22 mouse cellular contexts compared by ENCODE assay signal in the genomic region with DNA sequence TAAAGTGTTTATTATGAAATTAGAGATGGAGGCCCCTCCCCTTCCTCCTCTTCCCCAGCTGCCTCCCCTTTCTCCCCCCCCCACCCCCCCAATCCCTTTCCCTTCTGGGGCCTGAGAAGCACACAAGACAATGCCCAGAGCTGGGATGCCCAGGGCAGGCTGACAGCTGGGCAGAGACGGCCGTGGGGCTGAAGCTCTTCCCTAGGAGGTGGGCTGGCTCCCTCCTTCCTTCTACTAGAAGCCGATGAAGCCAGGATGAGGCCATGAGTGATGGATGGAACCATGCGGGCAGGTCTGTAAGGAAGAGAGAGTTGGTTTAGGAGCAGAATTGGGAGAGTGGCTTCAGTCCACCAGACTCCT. TPM values are rescaled to one million over a fixed set of nuclear protein-coding genes. Genes with fewer than 3 reads are reported as not detected.
A peak's percentile ranks its signal among the peaks of the same experiment; 100 is the strongest.
DNase-seq lines count a peak whose midpoint lies in the region; ATAC-seq lines count a peak whose summit lies in the region.
"Had no signal": no experiment of that assay in that cellular context is flagged by ENCODE, and none has a peak within 500 bp of the region (broad histone marks: within the 10 kb centered on the region; RNA-seq: fewer than 3 reads in every experiment).

No protein-coding gene starts in this region.

- H3K4me1 ChIP-seq in embryonic facial prominence, embryonic 12.5 days: no peaks in the 10 kb centered on the region
- no peaks in the 10 kb centered on the region for H3K4me1 ChIP-seq in embryonic facial prominence, embryonic 10.5 days
- no peaks in the 10 kb centered on the region for H3K4me1 ChIP-seq in lung, embryonic 15.5 days
- 0 out of 2 replicates have a peak, but pooled peaks cover 4% of the 10 kb centered on the region for H3K4me1 ChIP-seq in embryonic facial prominence, embryonic 13.5 days
- no peaks in the 10 kb centered on the region for H3K4me1 ChIP-seq in midbrain, embryonic 16.5 days (ENCODE audit: control insufficient read depth, insufficient read depth, low read length)

- no peaks in the 10 kb centered on the region for H3K9me3 ChIP-seq in embryonic facial prominence, embryonic 12.5 days
- H3K9me3 ChIP-seq in embryonic facial prominence, embryonic 10.5 days: no peaks in the 10 kb centered on the region
- no peaks in the 10 kb centered on the region for H3K9me3 ChIP-seq in lung, embryonic 15.5 days
- H3K9me3 ChIP-seq in embryonic facial prominence, embryonic 13.5 days: no peaks in the 10 kb centered on the region
- no peaks in the 10 kb centered on the region for H3K9me3 ChIP-seq in midbrain, embryonic 16.5 days (replicated peaks; ENCODE audit: control insufficient read depth, low read length, poor library complexity, severe bottlenecking)

- H3K9ac ChIP-seq in embryonic facial prominence, embryonic 12.5 days: no peak overlapping the region
- H3K9ac ChIP-seq in lung, embryonic 15.5 days: no peak overlapping the region
- no peak overlapping the region for H3K9ac ChIP-seq in embryonic facial prominence, embryonic 13.5 days
- peak overlapping the region; percentile 30; the same call in 1 of the 2 replicates for H3K9ac ChIP-seq in midbrain, embryonic 16.5 days (ENCODE audit: low read depth, low read length)
- H3K9ac ChIP-seq: lung, embryonic 14.5 days had no signal

- 0 out of 2 replicates have a peak overlapping the region, but pooled peaks have one; percentile 4 for H3K27ac ChIP-seq in embryonic facial prominence, embryonic 12.5 days
- no peak overlapping the region for H3K27ac ChIP-seq in embryonic facial prominence, embryonic 10.5 days (replicated peaks)
- no peak overlapping the region for H3K27ac ChIP-seq in lung, embryonic 15.5 days
- H3K27ac ChIP-seq in embryonic facial prominence, embryonic 13.5 days: peak overlapping the region; percentile 48; the same call in 1 of the 2 replicates
- peak overlapping the region; percentile 22; the same call in 1 of the 2 replicates for H3K27ac ChIP-seq in midbrain, embryonic 16.5 days (ENCODE audit: low read length)
- H3K27ac ChIP-seq: gastrocnemius, adult 2 months; kidney, postnatal 0 days had no signal

- no peak for DNase-seq in embryonic facial prominence, embryonic 10.5 days (ENCODE audit: low spot score)
- no peak for DNase-seq in lung, postnatal 4 days
- no peak for DNase-seq in cerebellum, postnatal 25 days
- DNase-seq in thymus, postnatal 14 days: no peak
- DNase-seq: adrenal gland, postnatal 25 days; cerebellum, adult 9-10 months; embryo, embryonic 11 days; gastrocnemius, adult 2 months; heart, adult 18-20 months; heart, postnatal 10 days; layer of hippocampus, adult 9-11 months; lung, embryonic 14.5 days; thymus, postnatal 4 days had no signal

- no peak for ATAC-seq in embryonic facial prominence, embryonic 12.5 days (ENCODE audit: insufficient number of reproducible peaks, insufficient read depth, low FRiP score, low TSS enrichment)
- 0 out of 2 replicates have a peak, but pooled peaks have one; percentile 37 for ATAC-seq in lung, embryonic 15.5 days (ENCODE audit: borderline replicate concordance, extremely low read depth, low FRiP score, low TSS enrichment)
- no peak for ATAC-seq in embryonic facial prominence, embryonic 13.5 days (ENCODE audit: insufficient number of reproducible peaks, insufficient read depth, low FRiP score, low TSS enrichment, low read depth)
- no peak for ATAC-seq in midbrain, embryonic 16.5 days
- ATAC-seq: activated CD4-positive, CD25-positive, alpha-beta regulatory T cell, adult 4 months; intestine, embryonic 16.5 days had no signal

- H3K4me2 ChIP-seq in embryonic facial prominence, embryonic 12.5 days (replicated peaks): no peak overlapping the region
- no peak overlapping the region for H3K4me2 ChIP-seq in lung, embryonic 15.5 days
- no peak overlapping the region for H3K4me2 ChIP-seq in embryonic facial prominence, embryonic 13.5 days
- no peak overlapping the region for H3K4me2 ChIP-seq in midbrain, embryonic 16.5 days (ENCODE audit: low read length)
- H3K4me2 ChIP-seq: lung, embryonic 14.5 days had no signal

- H3K27me3 ChIP-seq in embryonic facial prominence, embryonic 12.5 days: no peaks in the 10 kb centered on the region
- no peaks in the 10 kb centered on the region for H3K27me3 ChIP-seq in embryonic facial prominence, embryonic 10.5 days (replicated peaks; ENCODE audit: low read depth, poor library complexity, severe bottlenecking)
- H3K27me3 ChIP-seq in lung, embryonic 15.5 days: no peaks in the 10 kb centered on the region
- H3K27me3 ChIP-seq in embryonic facial prominence, embryonic 13.5 days: no peaks in the 10 kb centered on the region
- no peaks in the 10 kb centered on the region for H3K27me3 ChIP-seq in midbrain, embryonic 16.5 days (ENCODE audit: control insufficient read depth, insufficient read depth, low read depth, low read length)

- H3K4me3 ChIP-seq in embryonic facial prominence, embryonic 12.5 days: no peak overlapping the region
- no peak overlapping the region for H3K4me3 ChIP-seq in embryonic facial prominence, embryonic 10.5 days
- H3K4me3 ChIP-seq in lung, embryonic 15.5 days: no peak overlapping the region
- no peak overlapping the region for H3K4me3 ChIP-seq in embryonic facial prominence, embryonic 13.5 days
- no peak overlapping the region for H3K4me3 ChIP-seq in midbrain, embryonic 16.5 days (ENCODE audit: low read depth, low read length)
- H3K4me3 ChIP-seq: gastrocnemius, adult 2 months; myocyte had no signal

- WGBS in embryonic facial prominence, embryonic 12.5 days: 63% methylated on average over 4 of the region's 4 CpGs
- 70% methylated on average over 4 of the region's 4 CpGs for WGBS in embryonic facial prominence, embryonic 10.5 days
- WGBS in lung, embryonic 15.5 days: 59% methylated on average over 4 of the region's 4 CpGs
- 65% methylated on average over 4 of the region's 4 CpGs for WGBS in embryonic facial prominence, embryonic 13.5 days
- WGBS in midbrain, embryonic 16.5 days: 55% methylated on average over 4 of the region's 4 CpGs

- H3K36me3 ChIP-seq in embryonic facial prominence, embryonic 12.5 days: peaks cover 51% of the 10 kb centered on the region
- H3K36me3 ChIP-seq in embryonic facial prominence, embryonic 10.5 days (replicated peaks): peaks cover 68% of the 10 kb centered on the region
- peaks cover 37% of the 10 kb centered on the region for H3K36me3 ChIP-seq in lung, embryonic 15.5 days
- H3K36me3 ChIP-seq in embryonic facial prominence, embryonic 13.5 days: peaks cover 54% of the 10 kb centered on the region
- peaks cover 38% of the 10 kb centered on the region for H3K36me3 ChIP-seq in midbrain, embryonic 16.5 days (ENCODE audit: control insufficient read depth, insufficient read depth, low read length)

RNA-seq across cellular contexts. Expression of gene Gm17606, which starts 9.5 kb away (rescaled TPM):
- polyA plus RNA-seq in embryonic facial prominence, embryonic 12.5 days (2016; fragmentation: Nextera tagmentation; extraction: Ambion mirVana): 1.1 TPM in 1 of 2 replicates, not detected in the other
- not detected in 2 replicates for polyA plus RNA-seq in embryonic facial prominence, embryonic 10.5 days (2016; fragmentation: Nextera tagmentation; extraction: Ambion mirVana)
- polyA plus RNA-seq in lung, embryonic 15.5 days (2015; fragmentation: Nextera tagmentation; extraction: Ambion mirVana): not detected in 2 replicates
- polyA plus RNA-seq in embryonic facial prominence, embryonic 13.5 days (2015; fragmentation: Nextera tagmentation; extraction: Ambion mirVana): not detected in 2 replicates
- polyA plus RNA-seq in midbrain, embryonic 16.5 days (2015; fragmentation: Nextera tagmentation; extraction: Ambion mirVana): not detected in 2 replicates
- polyA plus RNA-seq: activated CD4-positive, CD25-positive, alpha-beta regulatory T cell, adult 4 months; intestine, embryonic 16.5 days; kidney, postnatal 0 days; liver, adult 2 months; lung, embryonic 14.5 days; myocyte had no signal

RNA-seq across cellular contexts. Expression of gene Cdh24, which starts 9.9 kb away (rescaled TPM):
- 10.8 and 11.9 TPM in 2 replicates for polyA plus RNA-seq in embryonic facial prominence, embryonic 12.5 days (2016; fragmentation: Nextera tagmentation; extraction: Ambion mirVana)
- polyA plus RNA-seq in embryonic facial prominence, embryonic 10.5 days (2016; fragmentation: Nextera tagmentation; extraction: Ambion mirVana): 5.3 and 6.0 TPM in 2 replicates
- 4.0 and 4.2 TPM in 2 replicates for polyA plus RNA-seq in lung, embryonic 15.5 days (2015; fragmentation: Nextera tagmentation; extraction: Ambion mirVana)
- 6.8 and 7.9 TPM in 2 replicates for polyA plus RNA-seq in embryonic facial prominence, embryonic 13.5 days (2015; fragmentation: Nextera tagmentation; extraction: Ambion mirVana)
- polyA plus RNA-seq in midbrain, embryonic 16.5 days (2015; fragmentation: Nextera tagmentation; extraction: Ambion mirVana): 9.6 and 11.2 TPM in 2 replicates

RNA-seq across cellular contexts. Expression of gene Psmb11, which starts 10.0 kb away (rescaled TPM):
- polyA plus RNA-seq in embryonic facial prominence, embryonic 12.5 days (2016; fragmentation: Nextera tagmentation; extraction: Ambion mirVana): 0.05 and 0.10 TPM in 2 replicates
- 0.04 and 0.12 TPM in 2 replicates for polyA plus RNA-seq in embryonic facial prominence, embryonic 10.5 days (2016; fragmentation: Nextera tagmentation; extraction: Ambion mirVana)
- polyA plus RNA-seq in lung, embryonic 15.5 days (2015; fragmentation: Nextera tagmentation; extraction: Ambion mirVana): 0.94 and 4.7 TPM in 2 replicates
- polyA plus RNA-seq in embryonic facial prominence, embryonic 13.5 days (2015; fragmentation: Nextera tagmentation; extraction: Ambion mirVana): 0.06 TPM in 1 of 2 replicates, not detected in the other
- 0.06 TPM in 1 of 2 replicates, not detected in the other for polyA plus RNA-seq in midbrain, embryonic 16.5 days (2015; fragmentation: Nextera tagmentation; extraction: Ambion mirVana)
- polyA plus RNA-seq: activated CD4-positive, CD25-positive, alpha-beta regulatory T cell, adult 4 months; intestine, embryonic 16.5 days; kidney, postnatal 0 days; liver, adult 2 months; lung, embryonic 14.5 days; myocyte had no signal

RNA-seq across cellular contexts. Expression of gene Psmb5, which starts 13.4 kb away (rescaled TPM):
- polyA plus RNA-seq in embryonic facial prominence, embryonic 12.5 days (2016; fragmentation: Nextera tagmentation; extraction: Ambion mirVana): 381 and 403 TPM in 2 replicates
- 486 and 490 TPM in 2 replicates for polyA plus RNA-seq in embryonic facial prominence, embryonic 10.5 days (2016; fragmentation: Nextera tagmentation; extraction: Ambion mirVana)
- polyA plus RNA-seq in lung, embryonic 15.5 days (2015; fragmentation: Nextera tagmentation; extraction: Ambion mirVana): 378 and 407 TPM in 2 replicates
- polyA plus RNA-seq in embryonic facial prominence, embryonic 13.5 days (2015; fragmentation: Nextera tagmentation; extraction: Ambion mirVana): 390 and 393 TPM in 2 replicates
- 412 and 432 TPM in 2 replicates for polyA plus RNA-seq in midbrain, embryonic 16.5 days (2015; fragmentation: Nextera tagmentation; extraction: Ambion mirVana)

RNA-seq across cellular contexts. Expression of gene 4931414P19Rik, which starts 25.4 kb away (rescaled TPM):
- 9.0 and 10.1 TPM in 2 replicates for polyA plus RNA-seq in embryonic facial prominence, embryonic 12.5 days (2016; fragmentation: Nextera tagmentation; extraction: Ambion mirVana)
- polyA plus RNA-seq in embryonic facial prominence, embryonic 10.5 days (2016; fragmentation: Nextera tagmentation; extraction: Ambion mirVana): 9.3 and 12.4 TPM in 2 replicates
- 8.6 and 8.8 TPM in 2 replicates for polyA plus RNA-seq in lung, embryonic 15.5 days (2015; fragmentation: Nextera tagmentation; extraction: Ambion mirVana)
- 8.9 and 9.1 TPM in 2 replicates for polyA plus RNA-seq in embryonic facial prominence, embryonic 13.5 days (2015; fragmentation: Nextera tagmentation; extraction: Ambion mirVana)
- 5.2 and 5.6 TPM in 2 replicates for polyA plus RNA-seq in midbrain, embryonic 16.5 days (2015; fragmentation: Nextera tagmentation; extraction: Ambion mirVana)

Comparison
In these comparisons a context has a peak if more than half of its experiments do, and no peak if none do; other contexts are left out.
1. H3K27ac ChIP-seq: peak in embryonic facial prominence, embryonic 12.5 days (single experiment), embryonic facial prominence, embryonic 13.5 days (single experiment) and midbrain, embryonic 16.5 days (single experiment); none in embryonic facial prominence, embryonic 10.5 days (single experiment) and lung, embryonic 15.5 days (single experiment).